Mouse (Mus musculus): ENCODE results near the gene Numb. TPM values are rescaled to one million over a fixed set of nuclear protein-coding genes. Genes with fewer than 3 reads are reported as not detected.
A peak's percentile ranks its signal among the peaks of the same experiment; 100 is the strongest.

Gene Numb
- total RNA-seq, 2 experiments from 2014 or later = 34.5 to 37.1 TPM

DNA sequence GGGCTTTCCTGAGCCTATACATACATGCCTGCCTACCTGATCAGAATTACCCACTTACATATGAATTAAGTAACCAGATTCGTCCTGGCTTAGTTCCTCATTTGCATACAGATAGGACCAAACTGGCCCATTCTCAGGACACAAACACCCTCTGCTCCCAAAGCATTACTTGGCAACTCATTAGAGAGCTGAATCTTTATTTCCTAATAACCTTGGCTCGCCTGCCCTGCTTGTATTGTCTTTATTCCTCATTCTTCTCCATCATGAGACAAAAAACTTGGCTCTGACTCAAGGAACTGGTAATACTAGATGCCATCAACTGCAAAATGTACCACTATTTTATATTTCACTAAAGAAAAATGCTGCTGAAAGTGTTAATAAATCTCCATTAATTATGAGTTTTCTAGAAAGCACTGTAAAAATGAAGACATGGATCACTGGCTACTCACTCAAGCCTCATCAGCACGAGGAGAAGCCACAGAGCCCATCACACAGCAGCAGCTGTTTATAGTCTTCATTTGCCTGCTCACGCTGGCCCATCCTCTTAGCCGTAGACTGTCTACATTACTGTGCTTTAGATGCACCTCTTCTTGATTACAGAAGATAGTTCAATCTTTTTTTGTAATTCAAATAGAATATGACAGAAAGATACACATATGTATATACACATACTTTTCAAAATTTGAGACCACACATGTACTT is 69.1 kb downstream of the Numb start:
- DNase-seq = no peak

DNA sequence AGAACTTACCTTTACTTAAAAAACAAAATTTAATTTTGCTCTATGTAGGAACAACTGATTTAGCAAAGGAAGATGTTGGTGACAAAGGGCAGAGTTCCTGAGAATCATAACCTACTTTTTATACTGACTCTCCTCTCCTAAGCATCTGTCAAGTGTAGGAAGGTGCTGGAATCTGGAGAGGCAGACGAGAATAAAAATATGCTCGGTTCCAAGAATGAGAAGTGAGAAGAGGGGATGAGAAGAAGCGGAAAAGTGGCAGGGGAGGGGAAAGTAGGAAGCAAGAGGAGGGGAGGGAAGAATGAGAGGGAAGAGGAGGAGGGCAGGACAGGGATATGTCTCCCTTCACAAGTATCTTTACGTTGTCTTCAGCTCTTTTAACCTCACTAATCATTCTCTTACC is 71.4 kb downstream of the Numb start:
- DNase-seq = no peak

DNA sequence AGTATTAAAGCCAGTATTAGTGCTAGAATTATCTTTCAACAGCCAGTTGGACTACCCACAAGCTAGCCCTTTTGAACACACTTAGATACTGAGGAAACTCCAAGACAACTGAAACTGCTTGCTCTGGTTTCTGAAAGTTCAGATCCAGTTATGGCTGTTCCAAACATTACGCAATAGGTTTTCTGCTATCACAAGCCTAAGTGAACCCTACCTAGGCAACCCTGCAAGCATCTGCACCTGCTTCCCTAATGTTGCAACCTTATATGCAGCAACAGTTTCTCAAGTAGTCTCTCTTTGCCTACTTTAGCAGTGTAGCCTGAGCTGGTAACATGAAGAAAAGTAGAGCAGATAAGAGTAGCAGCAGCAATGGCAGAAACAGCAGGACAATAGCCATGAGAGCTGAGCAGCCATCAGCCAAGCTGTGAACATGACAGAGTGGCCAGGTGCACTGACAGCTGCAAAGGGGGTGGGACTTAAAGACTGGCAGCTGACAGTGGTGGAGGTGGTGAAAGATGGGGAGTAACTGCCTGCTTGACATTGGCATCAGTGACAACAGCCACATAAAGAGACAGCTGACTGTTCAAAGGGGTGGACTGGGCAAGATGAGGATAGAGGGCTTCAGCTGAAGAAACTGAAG is 73.0 kb downstream of the Numb start:
- DNase-seq = no peak

DNA sequence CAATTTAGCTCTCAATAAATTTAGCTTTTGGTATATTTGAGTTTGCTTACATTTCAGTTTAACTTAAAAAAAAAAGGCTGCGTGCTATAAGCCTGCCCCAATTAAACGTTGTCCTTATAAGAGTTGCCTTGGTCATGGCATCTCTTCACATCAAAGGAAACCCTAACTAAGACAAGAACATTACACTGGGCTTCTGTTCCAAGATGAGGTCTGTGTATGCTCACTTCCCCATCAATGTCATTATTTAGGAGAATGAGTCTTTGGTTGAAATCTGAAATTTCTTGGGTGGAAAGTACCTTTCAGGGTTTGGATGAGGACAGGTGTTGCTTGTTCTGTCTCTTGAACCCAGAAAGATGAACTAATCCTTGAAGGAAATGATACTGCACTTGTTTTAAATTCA is 73.9 kb downstream of the Numb start:
- no peak for DNase-seq

DNA sequence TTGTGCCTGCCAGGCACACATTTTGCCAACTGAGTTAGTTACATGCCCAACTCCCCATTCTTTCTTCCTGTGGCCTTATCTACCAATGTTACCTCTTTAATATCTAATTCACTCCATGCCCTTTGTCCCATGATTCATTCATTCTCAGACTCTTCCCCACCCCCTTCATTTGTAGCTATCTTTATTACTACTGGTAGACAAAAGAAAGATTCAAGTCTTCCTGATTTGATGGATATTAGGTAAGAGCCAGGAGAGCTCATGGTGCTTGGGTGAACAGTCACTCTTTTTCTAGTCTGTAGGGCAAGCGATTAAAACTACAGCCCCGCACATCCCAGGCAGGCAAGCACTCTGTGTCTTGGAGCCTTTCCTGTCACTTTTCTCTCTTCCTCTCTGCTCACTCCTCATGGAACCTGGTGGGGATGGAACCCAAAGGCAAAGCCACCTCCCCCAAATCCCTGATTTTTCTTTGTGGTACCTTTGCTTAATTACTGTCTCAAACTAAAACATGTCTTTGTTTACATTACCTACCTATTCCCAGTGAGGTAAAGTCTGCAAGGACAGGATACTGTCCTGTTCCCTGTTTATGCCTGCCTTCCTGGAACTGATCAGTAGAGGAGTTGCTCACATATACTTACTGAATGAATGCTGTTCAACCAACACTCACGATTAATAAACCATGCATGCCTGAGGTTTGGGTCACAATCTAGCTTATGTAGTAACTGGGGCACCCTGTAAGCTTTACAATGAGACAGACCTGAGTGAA is 78.9 kb downstream of the Numb start:
- DNase-seq = no peak

DNA sequence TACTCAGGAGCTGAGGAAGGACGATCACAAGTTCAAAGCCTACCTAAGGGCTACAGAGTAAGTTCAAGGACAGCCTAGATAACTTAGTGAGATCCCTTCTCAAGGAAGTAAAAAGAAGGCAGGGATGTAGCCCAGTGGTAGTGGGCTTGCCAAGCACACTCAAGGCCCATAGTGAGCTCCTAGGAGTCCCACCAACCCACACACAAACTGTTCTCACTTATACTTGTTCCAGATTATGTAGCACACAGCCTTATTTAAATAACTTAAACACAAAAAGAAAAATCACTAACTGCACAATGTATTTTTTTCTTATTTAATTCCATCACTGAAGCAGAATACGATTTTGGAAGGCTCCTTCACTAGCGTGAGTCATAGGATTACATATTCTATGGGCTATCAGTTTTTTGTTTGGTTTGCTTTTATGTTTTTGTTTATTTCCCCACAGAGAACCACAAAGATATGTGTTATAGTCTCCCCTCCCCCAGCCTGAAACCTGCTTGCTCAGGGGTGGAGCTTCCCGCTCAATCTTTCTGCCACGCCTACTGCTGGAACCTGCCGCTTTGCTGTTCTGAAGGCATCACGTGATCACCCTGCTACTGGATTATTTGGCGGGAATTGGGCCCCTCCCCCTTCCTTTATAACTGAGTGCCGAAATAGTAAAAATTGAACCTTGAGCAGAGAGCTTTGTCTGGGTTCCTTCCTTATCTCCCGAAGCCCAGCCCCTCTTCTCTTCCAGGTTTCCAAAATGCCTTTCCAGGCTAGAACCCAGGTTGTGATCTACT is 80.1 kb downstream of the Numb start:
- DNase-seq = no peak

DNA sequence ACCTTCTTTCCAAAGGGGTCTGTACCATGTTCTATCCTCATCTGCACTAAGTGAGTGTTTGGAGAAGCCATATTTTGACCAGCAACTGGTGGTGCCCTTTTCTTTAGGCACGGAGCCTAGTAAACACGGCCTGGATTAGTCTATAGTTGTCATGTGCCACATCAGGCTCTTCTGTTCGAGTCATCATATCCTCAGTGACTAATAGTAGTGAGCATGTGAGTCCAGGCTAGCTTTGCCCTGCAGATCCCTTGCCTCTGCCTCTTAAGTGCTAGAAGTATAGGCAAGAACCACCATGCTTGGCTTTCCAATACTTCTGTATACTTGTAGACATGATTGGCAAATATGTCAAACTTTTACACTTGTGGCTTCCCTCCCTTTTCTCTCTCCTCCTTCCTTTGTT is 87.8 kb downstream of the Numb start:
- DNase-seq = no peak

- DNase-seq = no peak
Observed at GRCm38 (mm10) chr12:83830424-83830823, 91.3 kb downstream of the Numb start.

DNA sequence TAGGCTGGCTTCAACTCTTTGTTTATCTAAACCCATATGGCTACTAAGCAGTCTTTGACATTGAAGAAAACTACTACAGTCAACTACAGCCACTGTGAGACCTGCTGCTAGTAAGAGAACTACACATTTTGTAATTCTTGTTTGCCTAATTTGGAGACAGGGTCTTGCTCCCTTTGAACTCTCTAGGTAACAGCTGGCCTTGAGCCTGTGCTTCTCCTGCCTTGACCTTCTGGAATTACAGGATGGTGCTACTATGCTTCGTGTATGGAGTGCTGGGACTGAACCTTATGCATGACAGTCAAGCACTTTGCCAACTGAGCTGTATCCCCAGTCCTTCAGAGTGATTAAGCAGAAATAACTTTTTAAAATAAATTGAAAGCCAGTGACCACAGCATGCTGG is 105.1 kb downstream of the Numb start:
- DNase-seq = no peak

DNA sequence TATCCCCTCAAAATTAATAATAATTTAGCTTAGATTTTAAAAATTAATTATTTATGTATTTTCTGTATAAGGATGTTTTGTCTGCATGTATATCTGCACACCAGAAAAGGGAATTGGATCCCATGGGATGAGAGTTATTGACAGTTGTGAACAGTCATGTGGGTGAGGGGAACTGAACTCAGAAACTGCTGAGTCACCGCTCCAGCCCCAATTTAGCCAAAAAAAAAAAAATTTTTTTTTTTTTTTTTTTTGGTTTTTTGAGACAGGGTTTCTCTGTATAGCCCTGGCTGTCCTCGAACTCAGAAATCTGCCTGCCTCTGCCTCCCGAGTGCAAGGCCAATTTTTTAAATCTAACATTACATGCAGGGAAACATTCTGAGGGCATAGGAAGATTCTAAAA is 109.8 kb downstream of the Numb start:
- DNase-seq = no peak

DNA sequence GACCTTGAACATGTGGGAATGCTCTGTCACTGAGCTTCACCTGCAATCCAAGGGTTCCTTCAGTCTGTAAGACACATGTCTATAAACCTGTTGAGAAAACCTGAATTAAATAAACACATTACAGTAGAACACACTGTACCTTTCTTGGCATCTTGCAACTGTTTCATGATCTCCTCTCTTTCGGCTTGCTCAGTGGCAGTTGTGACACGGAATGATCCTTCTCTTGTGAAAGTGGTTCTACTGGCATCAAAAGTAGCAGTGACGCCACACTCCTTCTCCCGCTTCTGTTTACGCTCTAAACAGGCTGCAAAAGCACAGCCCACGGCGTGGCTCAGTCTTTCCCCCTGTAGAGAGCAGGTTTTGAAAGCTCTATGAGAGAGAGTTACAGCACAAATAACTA is 118.1 kb downstream of the Numb start:
- DNase-seq = no peak

DNA sequence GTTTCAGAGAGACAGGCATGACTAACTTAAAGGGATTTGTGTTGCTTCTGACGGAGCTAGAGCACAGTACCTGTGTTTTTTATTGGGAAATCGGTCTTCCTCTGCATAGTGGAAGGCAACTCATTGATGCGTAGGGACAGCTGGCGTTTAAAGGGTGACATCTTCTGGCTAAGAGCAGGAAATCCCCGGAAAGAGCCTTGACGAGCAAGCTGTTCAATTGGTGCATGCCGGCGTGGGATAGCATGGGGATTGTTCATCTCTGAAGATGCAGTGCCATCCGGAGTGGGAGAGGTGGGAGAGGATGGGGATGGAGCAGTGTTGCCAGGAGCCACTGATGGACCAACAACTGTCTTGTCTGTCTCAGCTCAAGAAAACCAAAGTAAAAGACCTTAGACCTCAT is 120.8 kb downstream of the Numb start:
- no peak for DNase-seq

DNA sequence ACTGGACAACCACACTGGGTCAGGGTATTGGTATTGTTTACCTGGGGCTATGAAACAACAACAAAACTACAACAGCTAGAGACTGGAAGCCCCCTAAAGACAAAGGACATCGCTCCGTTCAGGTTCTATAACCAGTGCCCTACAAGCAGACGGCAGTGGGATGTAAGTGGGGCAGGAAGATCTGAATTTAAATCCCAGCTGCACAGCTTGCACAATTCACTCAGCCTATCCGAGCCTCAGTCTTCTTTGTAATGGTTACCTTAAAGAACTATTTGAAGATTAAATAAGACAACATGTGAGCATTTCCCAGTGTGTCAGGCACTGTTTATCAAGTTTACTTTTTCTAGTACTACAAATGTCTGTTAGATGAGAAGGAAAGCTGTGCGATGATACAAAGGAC is 123.4 kb downstream of the Numb start:
- no peak for DNase-seq

GRCm38 (mm10) chr12:83795586-83795985 is 126.1 kb downstream of the Numb start:
- no peak for DNase-seq

GRCm38 (mm10) chr12:83795051-83795450 is 126.7 kb downstream of the Numb start:
- DNase-seq = peak; percentile 7

GRCm38 (mm10) chr12:83792706-83793410 is 128.9 kb downstream of the Numb start:
- DNase-seq = no peak

- DNase-seq = no peak
Observed at GRCm38 (mm10) chr12:83791737-83792136, 130.0 kb downstream of the Numb start.

GRCm38 (mm10) chr12:83790749-83791148 is 131.0 kb downstream of the Numb start:
- no peak for DNase-seq

- no peak for DNase-seq
Observed at GRCm38 (mm10) chr12:83789781-83790140, 132.0 kb downstream of the Numb start.

DNA sequence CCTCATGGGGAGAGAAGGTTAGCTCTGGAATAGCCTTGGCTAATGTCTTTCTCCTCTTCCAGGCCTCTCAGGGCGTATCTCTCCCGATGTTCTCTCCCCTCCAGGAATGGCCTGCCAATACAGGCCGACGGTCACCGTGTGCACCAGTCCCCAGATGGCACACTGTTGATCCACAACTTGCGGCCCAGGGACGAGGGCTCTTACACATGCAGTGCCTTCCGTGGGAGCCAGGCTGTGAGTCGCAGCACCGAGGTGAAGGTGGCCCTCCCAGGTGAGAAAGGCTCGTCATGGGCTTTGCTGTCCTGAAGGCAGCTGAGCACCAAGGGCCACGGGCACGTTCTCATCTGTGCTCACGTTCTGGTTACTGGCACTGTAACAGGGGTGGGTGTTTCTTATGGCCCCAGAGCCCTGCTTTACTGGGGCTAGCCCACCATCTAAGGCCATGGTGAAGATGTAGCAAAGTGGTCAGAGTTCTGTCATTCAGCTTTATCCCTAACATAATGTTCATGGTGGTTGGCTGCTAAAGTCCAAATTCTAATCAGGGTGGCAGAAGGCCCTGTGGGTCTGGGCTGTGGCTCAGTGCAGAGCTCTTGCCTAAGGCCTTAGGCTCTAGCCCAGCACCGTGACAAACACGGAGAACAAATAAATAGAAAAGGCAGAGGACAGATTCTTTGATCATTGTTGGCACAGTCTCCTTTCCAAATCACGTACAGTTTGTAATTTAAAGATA is 132.5 kb downstream of the Numb start:
- DNase-seq = no peak

GRCm38 (mm10) chr12:83785305-83785704 is 136.4 kb downstream of the Numb start:
- DNase-seq = no peak

DNA sequence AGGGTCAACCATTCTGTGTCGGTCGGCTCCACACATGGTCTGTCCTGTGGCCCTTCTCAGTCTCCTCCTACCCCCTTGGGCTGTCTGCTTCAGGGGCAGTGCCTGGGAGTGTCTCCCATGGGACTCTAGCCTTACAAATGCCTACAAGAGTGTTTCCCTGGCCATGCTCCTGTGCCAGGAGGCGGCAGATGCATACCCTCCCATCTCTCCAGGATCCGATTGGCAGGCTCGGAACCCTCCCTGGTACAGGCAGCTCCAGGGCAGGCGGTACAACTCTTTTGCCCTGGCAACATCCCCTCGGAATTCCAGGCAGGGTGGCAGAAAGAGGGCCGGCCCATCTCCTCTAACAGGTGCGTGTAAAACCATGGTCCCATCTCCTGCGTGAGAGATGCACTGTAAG is 139.1 kb downstream of the Numb start:
- DNase-seq = no peak
